Mouse (Mus musculus) forebrain, embryonic 11.5 days (tissue): ENCODE measurements at regions not wholly inside any gene's neighbourhood (a gene's known extent, or its start where the extent isn't known, plus 50 kb on each side); places are given as distances from the start of the nearest gene placed in this dataset.
"Not testable (repeated sequence)": the region's sequence is repeated elsewhere in the genome, so short reads cannot be mapped to it uniquely, and the experiment has no call there.

Experiments used
- ATAC-seq: fragments of 200-750 bp; cut with Nextera tagmentation; replicated peaks from 2 replicates; pipeline ENCODE4 v1.8.0; 2017; ENCODE audit warnings: moderate TSS enrichment; ENCODE audit not compliant: low FRiP score
- DNase-seq: peaks from one replicate; pipeline ENCODE4 v3.0.0-alpha.2; 2017; ENCODE audit warnings: low spot score
- H3K27ac ChIP-seq: fragments of 300-500 bp; sonication (generic); 2 replicates; pipeline ENCODE4 v1.5.1; 2014; ENCODE audit warnings: low read depth, low read length
- H3K27me3 ChIP-seq: fragments of 300-500 bp; sonication (generic); 2 replicates; pipeline ENCODE4 v1.6.1; 2014; ENCODE audit warnings: mild to moderate bottlenecking, low read length, mixed read lengths; ENCODE audit not compliant: control insufficient read depth, insufficient read depth
- H3K36me3 ChIP-seq: fragments of 300-500 bp; sonication (generic); 2 replicates; pipeline ENCODE4 v1.6.1; 2014; ENCODE audit warnings: mild to moderate bottlenecking, low read length, moderate library complexity, mixed read lengths; ENCODE audit not compliant: control insufficient read depth, insufficient read depth
- H3K4me1 ChIP-seq: fragments of 300-500 bp; sonication (generic); replicated peaks from 2 replicates; pipeline ENCODE4 v1.6.1; 2014; ENCODE audit warnings: low read length, mixed read lengths; ENCODE audit not compliant: control insufficient read depth, insufficient read depth
- H3K4me2 ChIP-seq: fragments of 300-500 bp; sonication (generic); 2 replicates; pipeline ENCODE4 v1.6.1; 2014; ENCODE audit warnings: low read depth, mild to moderate bottlenecking, low read length, moderate library complexity, mixed read lengths; ENCODE audit not compliant: severe bottlenecking
- H3K4me3 ChIP-seq: fragments of 300-500 bp; sonication (generic); 2 replicates; pipeline ENCODE4 v1.5.1; 2014; ENCODE audit warnings: low read depth, low read length
- H3K9ac ChIP-seq: fragments of 300-500 bp; sonication (generic); 2 replicates; pipeline ENCODE4 v1.6.1; 2014; ENCODE audit warnings: low read length
- H3K9me3 ChIP-seq: fragments of 300-500 bp; sonication (generic); 2 replicates; pipeline ENCODE4 v1.6.1; 2016; ENCODE audit warnings: low read length, mixed read lengths; ENCODE audit not compliant: control insufficient read depth
- WGBS: fragments of 180-500 bp; shearing (Covaris S2); extraction: QIAGEN DNeasy Blood & Tissue Kit; methylation state at CpG from one replicate; pipeline ENCODE4 v1.1.7; 2014; 5-methylcytosine and 5-hydroxymethylcytosine counted together

GRCm38 (mm10) chr14:71564816-71565215, 926.8 kb downstream of the Gm9195 start:
- Histone ChIP-seq H3K9ac (no peak overlapping the region), H3K4me2 (no peak overlapping the region), H3K27me3 (no peaks in the 10 kb centered on the region), H3K4me1 (no peaks in the 10 kb centered on the region), H3K4me3 (no peak overlapping the region), H3K36me3 (no peaks in the 10 kb centered on the region), H3K9me3 (no peaks in the 10 kb centered on the region), H3K27ac (no peak overlapping the region)
- ATAC-seq, result no peak
- WGBS, result 79% methylated on average over 3 of the region's 3 CpGs
- DNase-seq, result no peak

GRCm38 (mm10) chr14:71561906-71562305, 929.7 kb downstream of the Gm9195 start:
- Histone ChIP-seq H3K27me3 (no peaks in the 10 kb centered on the region), H3K4me2 (no peak overlapping the region), H3K9ac (no peak overlapping the region), H3K9me3 (no peaks in the 10 kb centered on the region), H3K4me1 (no peaks in the 10 kb centered on the region), H3K27ac (no peak overlapping the region), H3K4me3 (no peak overlapping the region), H3K36me3 (no peaks in the 10 kb centered on the region)
- DNase-seq, result no peak
- ATAC-seq, result no peak
- WGBS, result 78% methylated on average over 4 of the region's 4 CpGs

GRCm38 (mm10) chr14:71554324-71554723, 937.3 kb downstream of the Gm9195 start:
- H3K4me3 ChIP-seq, DNase-seq: not testable (repeated sequence)
- WGBS, result 85% methylated on average over 2 of the region's 3 CpGs

GRCm38 (mm10) chr14:71543580-71543979, 943.9 kb upstream of the Fam160b2 start:
- WGBS, result 90% methylated on average over 3 of the region's 3 CpGs
- DNase-seq, result no peak

More at GRCm38 (mm10) chr14:71554324-71554723, 937.3 kb downstream of the Gm9195 start:
- H3K27me3 ChIP-seq, H3K36me3 ChIP-seq, H3K4me1 ChIP-seq, H3K9me3 ChIP-seq, ATAC-seq, H3K9ac ChIP-seq, H3K27ac ChIP-seq, H3K4me2 ChIP-seq: not testable (repeated sequence)

GRCm38 (mm10) chr14:71532074-71532659, 932.5 kb upstream of the Fam160b2 start:
- DNase-seq (no peak), ATAC-seq (no peak)
- no peak overlapping the region for H3K27ac ChIP-seq
- no peaks in the 10 kb centered on the region for H3K36me3 ChIP-seq
- no peak overlapping the region for H3K4me3 ChIP-seq
- H3K9ac ChIP-seq, result no peak overlapping the region
- H3K27me3 ChIP-seq, result no peaks in the 10 kb centered on the region
- H3K9me3 ChIP-seq, result no peaks in the 10 kb centered on the region
- H3K4me2 ChIP-seq, result no peak overlapping the region
- no peaks in the 10 kb centered on the region for H3K4me1 ChIP-seq
- 84% methylated on average over 11 of the region's 11 CpGs for WGBS

More at GRCm38 (mm10) chr14:71543580-71543979, 943.9 kb upstream of the Fam160b2 start:
- ATAC-seq, result no peak
- Histone ChIP-seq H3K27me3 (no peaks in the 10 kb centered on the region), H3K9me3 (no peaks in the 10 kb centered on the region), H3K27ac (no peak overlapping the region), H3K4me2 (no peak overlapping the region), H3K4me3 (no peak overlapping the region), H3K4me1 (no peaks in the 10 kb centered on the region; the same call in 1 of the 2 replicates), H3K9ac (no peak overlapping the region), H3K36me3 (no peaks in the 10 kb centered on the region)

- Histone ChIP-seq H3K9me3 (no peaks in the 10 kb centered on the region), H3K4me1 (no peaks in the 10 kb centered on the region), H3K9ac (no peak overlapping the region), H3K36me3 (no peaks in the 10 kb centered on the region), H3K27ac (no peak overlapping the region), H3K4me2 (no peak overlapping the region), H3K27me3 (no peaks in the 10 kb centered on the region), H3K4me3 (no peak overlapping the region)
- DNase-seq (no peak), ATAC-seq (no peak)
- 87% methylated on average over 2 of the region's 2 CpGs for WGBS
Measured at GRCm38 (mm10) chr14:71531298-71531697, 931.7 kb upstream of the Fam160b2 start.

- Histone ChIP-seq H3K4me2 (no peak overlapping the region), H3K4me3 (no peak overlapping the region), H3K36me3 (no peaks in the 10 kb centered on the region), H3K27ac (no peak overlapping the region), H3K9me3 (no peaks in the 10 kb centered on the region), H3K9ac (no peak overlapping the region), H3K27me3 (no peaks in the 10 kb centered on the region), H3K4me1 (no peaks in the 10 kb centered on the region)
- 72% methylated on average over 6 of the region's 6 CpGs for WGBS
- DNase-seq, result no peak
- ATAC-seq, result no peak
Measured at GRCm38 (mm10) chr14:71530421-71530820, 930.8 kb upstream of the Fam160b2 start.

GRCm38 (mm10) chr14:71518541-71518940, 918.9 kb upstream of the Fam160b2 start:
- no peak overlapping the region for H3K4me3 ChIP-seq
- no peak overlapping the region for H3K9ac ChIP-seq
- ATAC-seq, result no peak
- no peaks in the 10 kb centered on the region for H3K4me1 ChIP-seq
- DNase-seq, result no peak
- no peak overlapping the region for H3K27ac ChIP-seq
- 55% methylated on average over 2 of the region's 2 CpGs for WGBS
- no peaks in the 10 kb centered on the region for H3K9me3 ChIP-seq
- no peak overlapping the region for H3K4me2 ChIP-seq
- no peaks in the 10 kb centered on the region for H3K27me3 ChIP-seq
- no peaks in the 10 kb centered on the region for H3K36me3 ChIP-seq

- Histone ChIP-seq H3K4me1 (no peaks in the 10 kb centered on the region), H3K4me3 (no peak overlapping the region), H3K9ac (no peak overlapping the region), H3K4me2 (no peak overlapping the region), H3K36me3 (no peaks in the 10 kb centered on the region), H3K27me3 (no peaks in the 10 kb centered on the region), H3K27ac (no peak overlapping the region), H3K9me3 (no peaks in the 10 kb centered on the region)
- DNase-seq, result no peak
- ATAC-seq, result no peak
- WGBS, result 54% methylated on average over 1 of the region's 1 CpGs
Measured at GRCm38 (mm10) chr14:71500851-71501250, 901.2 kb upstream of the Fam160b2 start.
